8 mouse cellular contexts compared by ENCODE assay signal in the genomic region with DNA sequence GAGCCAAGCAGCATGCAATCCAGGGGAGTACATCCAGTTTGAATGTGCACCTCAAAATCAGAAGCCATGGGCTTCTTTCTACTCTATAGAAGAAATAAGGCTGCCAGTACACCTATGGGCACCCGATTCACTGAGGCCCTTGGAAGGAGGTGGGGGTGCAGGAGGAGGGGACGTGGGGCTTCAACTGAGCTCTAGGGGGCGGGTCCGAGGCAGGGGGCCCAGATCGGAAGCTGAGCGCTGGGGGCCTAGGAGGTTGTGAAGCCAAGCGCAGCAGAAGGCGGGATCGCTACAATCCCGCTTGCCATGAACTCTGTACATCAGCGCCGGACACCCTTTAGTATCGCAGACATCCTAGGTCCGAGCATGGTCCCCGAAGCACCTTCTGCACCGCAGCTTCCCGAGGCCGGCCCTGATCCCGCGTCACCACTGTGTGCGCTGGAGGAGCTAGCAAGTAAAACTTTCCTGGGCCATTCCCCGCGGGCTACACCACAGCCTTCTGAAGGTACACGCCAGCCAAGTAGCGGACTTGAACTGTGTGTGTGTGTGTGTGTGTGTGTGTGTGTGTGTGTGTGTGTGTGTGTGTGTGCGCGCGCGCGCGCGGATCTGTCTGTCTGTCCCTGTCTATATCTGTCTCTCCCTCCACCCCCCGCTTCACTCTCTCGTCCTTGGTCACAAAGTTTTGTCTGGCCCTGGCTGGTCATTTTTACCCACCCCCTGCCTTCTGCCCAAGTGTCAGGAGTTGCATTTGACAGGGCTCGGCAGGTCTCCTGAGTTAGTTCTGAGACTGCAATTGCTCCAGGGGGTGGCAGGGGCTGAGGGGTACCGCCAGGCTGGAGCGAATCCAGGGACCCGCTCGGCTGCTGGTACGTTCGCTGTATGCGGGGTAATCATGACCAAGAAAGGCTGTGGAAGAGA. TPM values are rescaled to one million over a fixed set of nuclear protein-coding genes. Genes with fewer than 3 reads are reported as not detected.
DNase-seq lines count a peak whose midpoint lies in the region; ATAC-seq lines count a peak whose summit lies in the region.

A gene (plus strand): TSS at position 247 of the 915 bp plus-strand sequence.

- peak; percentile 39 for DNase-seq in embryo, embryonic 11 days
- no peak for DNase-seq in embryo, embryonic 10 days (ENCODE audit: low spot score)
- peak; percentile 47 for DNase-seq in ovary, postnatal 36 days (ENCODE audit: low spot score)
- DNase-seq in ovary, postnatal 10 days (ENCODE audit: low spot score): no peak
- DNase-seq in kidney, postnatal 10 days: peak; percentile 25
- no peak for DNase-seq in urinary bladder, postnatal 4 days (ENCODE audit: low spot score in 2 of 2)

- 2% methylated on average over 42 of the region's 42 CpGs for WGBS in neural tube, embryonic 15.5 days

- ATAC-seq in neural tube, embryonic 15.5 days (ENCODE audit: low FRiP score): no peak
- ATAC-seq in erythroid progenitor cell, adult 5-6 weeks (replicated peaks; ENCODE audit: low FRiP score, poor library complexity, severe bottlenecking): no peak

- H3K27me3 ChIP-seq in neural tube, embryonic 15.5 days (replicated peaks): peaks cover 88% of the 10 kb centered on the region

- H3K4me3 ChIP-seq in neural tube, embryonic 15.5 days (replicated peaks): peak within 1 kb of the TSS; percentile 17; the same call in 1 of the 2 replicates

- H3K36me3 ChIP-seq in neural tube, embryonic 15.5 days: peaks cover 8% of the 10 kb centered on the region

- H3K27ac ChIP-seq in neural tube, embryonic 15.5 days (replicated peaks): no peak within 1 kb of the TSS

- H3K4me1 ChIP-seq in neural tube, embryonic 15.5 days: peaks cover 16% of the 10 kb centered on the region

- no peak within 1 kb of the TSS for H3K9ac ChIP-seq in neural tube, embryonic 15.5 days (replicated peaks)

- H3K9me3 ChIP-seq in neural tube, embryonic 15.5 days (replicated peaks): no peaks in the 10 kb centered on the region

- peak within 1 kb of the TSS; percentile 46 for H3K4me2 ChIP-seq in neural tube, embryonic 15.5 days

RNA-seq across cellular contexts. Expression of the gene that starts here (rescaled TPM):
- 0.24 and 0.32 TPM in 2 replicates for polyA plus RNA-seq in neural tube, embryonic 15.5 days (2015; fragmentation: Nextera tagmentation; extraction: Ambion mirVana)
- not detected in 2 replicates for total RNA-seq in erythroid progenitor cell, adult 5-6 weeks (2015; ENCODE audit: low replicate concordance)
- not detected in 2 replicates for total RNA-seq in erythroid progenitor cell, adult 5-6 weeks (2017; ENCODE audit: low replicate concordance)

Comparison
In these comparisons a context has a peak if more than half of its experiments do, and no peak if none do; other contexts are left out.
1. DNase-seq: peak in embryo, embryonic 11 days (single experiment), ovary, postnatal 36 days (single experiment) and kidney, postnatal 10 days (single experiment); none in embryo, embryonic 10 days (single experiment), ovary, postnatal 10 days (single experiment) and urinary bladder, postnatal 4 days (0 of 2).